Mouse (Mus musculus) gastrocnemius, postnatal 10 days (tissue): ENCODE data around the gene Mapk13. TPM values are rescaled to one million over a fixed set of nuclear protein-coding genes. Genes with fewer than 3 reads are reported as not detected.
"Not testable (repeated sequence)": the region's sequence is repeated elsewhere in the genome, so short reads cannot be mapped to it uniquely, and the experiment has no call there.

Experiments used
- DNase-seq: peaks from one replicate; pipeline ENCODE4 v3.0.0; 2021; ENCODE audit warnings: mixed read lengths
- long read RNA-seq, 2 experiments: library from polyadenylated mRNA; stranded (forward); transcript quantifications; one replicate each; pipeline ENCODE4 v2.0.0; 2021
- total RNA-seq, 2 experiments: library from RNA; stranded (reverse); gene quantifications; 2 replicates each; pipeline ENCODE4 v1.2.3; 2021

Mapk13 gene
- under 1 TPM; 0.90 to 0.92 TPM for total RNA-seq
- long read RNA-seq, experiment 1, partial matches to known transcripts: 0 of 2 reads
- long read RNA-seq, experiment 1, other reads (novel, unspliced or antisense): 1 of 2 reads
- long read RNA-seq, experiment 2: 0 reads

DNA sequence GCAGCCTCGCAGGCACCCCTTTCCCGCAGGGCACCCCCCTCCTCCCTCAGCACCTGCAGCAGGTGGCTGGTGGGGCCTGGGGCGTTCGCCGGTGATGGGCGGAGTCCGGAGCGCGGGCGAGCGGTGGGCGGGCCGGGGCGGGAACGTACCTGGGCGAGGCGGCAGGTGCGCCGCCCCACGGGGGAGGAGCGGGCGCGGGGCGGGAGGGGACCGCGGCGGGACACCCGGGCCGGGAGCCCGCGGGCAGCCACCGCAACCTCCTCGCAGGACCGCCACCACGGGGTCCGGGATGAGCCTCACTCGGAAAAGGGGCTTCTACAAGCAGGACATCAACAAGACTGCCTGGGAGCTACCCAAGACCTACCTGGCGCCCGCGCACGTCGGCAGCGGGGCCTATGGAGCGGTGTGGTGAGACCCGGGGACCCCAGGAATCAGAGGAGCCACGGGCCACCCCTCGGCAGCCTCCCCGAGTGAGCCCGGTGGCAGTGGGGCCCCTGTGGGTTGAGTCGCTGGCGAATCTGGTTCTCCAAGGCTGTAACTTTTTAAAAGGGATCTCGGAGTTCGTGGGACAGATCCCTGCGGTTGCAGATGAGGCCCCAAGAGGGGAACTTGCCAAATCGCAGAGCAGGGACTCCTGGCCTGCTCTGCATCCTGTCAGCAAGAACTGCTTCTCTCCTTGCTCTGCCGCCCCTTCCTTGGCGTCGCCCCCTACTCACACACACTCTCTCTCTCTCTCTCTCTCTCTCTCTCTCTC lies at the start of gene Mapk13:
Gene Mapk13, plus strand, starts transcription at position 177 of the 754 bp plus-strand sequence.
- no peak for DNase-seq

DNA sequence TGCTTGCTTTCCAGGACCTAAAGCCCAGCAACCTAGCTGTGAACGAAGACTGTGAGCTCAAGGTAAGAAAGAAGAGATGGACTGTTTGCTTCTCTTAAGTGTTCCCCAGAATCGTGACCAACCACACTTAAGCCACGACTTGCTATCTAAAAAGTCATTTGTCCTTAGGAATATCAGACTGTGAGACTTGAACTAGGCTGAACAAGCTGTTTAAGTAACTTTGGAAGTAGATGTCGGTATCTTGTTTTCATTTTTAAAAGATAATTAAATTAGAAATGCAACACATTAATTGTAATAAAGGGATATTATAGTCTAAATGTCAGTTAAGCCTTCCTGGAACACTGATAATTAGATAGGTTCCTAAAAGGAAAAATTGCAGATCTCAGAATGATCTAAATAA lies 43.3 kb upstream of the Mapk13 start, which contains the start of gene AC170998.1:
Gene AC170998.1, plus strand, starts transcription at position 301 of the 400 bp plus-strand sequence.
- no peak for DNase-seq

DNA sequence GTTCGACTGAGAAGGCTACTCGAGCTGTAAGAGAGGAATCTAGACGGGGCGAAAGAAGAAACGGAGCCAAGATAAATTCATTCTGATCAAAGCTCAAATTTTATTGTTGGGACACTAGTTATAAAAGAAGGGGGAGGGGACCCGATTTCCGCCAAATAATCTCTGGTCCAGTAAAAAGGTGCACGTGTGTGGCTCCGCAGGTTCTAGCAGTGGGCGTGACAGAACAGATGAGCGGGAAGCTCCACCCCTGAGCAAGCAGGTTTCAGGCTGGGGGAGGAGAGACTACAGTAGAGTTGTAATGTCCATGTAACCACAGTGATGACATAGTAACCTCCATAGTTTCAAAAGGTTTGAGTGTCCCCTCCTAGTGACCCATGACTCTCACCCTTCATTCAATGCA lies 41.6 kb upstream of the Mapk13 start:
- not testable (repeated sequence) for DNase-seq

DNA sequence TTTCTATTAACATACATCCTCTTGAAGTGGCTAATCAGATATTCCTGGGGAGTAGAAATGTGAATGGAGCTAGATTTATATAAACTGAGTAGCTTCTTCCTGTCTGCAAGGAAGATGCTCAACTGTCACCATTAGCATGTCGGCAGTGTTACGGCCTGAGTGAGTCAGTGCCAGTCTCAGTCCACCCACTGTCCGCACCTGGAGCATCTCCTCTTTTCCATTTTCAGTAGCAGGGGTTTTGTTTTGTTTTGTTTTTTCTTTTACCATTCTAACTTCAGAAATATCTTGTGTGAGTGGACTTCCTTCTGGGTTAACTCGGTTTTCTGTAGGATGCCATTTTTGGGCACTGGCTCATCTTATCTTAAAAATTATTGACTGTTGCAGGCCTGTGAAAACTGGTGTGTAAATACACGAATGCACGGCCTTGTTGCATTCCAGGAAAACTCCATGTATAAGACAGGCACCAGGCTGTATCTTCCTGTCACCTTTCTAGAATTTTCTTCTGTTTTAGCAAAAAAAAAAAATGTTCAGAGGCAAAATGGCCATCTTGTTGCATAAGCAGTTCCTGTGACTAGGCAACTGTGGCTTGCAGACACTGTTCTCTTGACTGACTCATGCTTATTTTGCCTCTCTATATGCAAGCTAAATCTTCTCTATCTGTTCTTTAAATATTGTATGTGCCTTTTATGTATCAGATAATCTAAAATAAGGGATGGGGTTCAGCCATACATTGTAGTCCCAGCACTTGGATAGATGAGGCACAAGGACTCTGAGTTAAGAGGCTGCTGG lies 33.6 kb upstream of the Mapk13 start:
- DNase-seq: no peak

DNA sequence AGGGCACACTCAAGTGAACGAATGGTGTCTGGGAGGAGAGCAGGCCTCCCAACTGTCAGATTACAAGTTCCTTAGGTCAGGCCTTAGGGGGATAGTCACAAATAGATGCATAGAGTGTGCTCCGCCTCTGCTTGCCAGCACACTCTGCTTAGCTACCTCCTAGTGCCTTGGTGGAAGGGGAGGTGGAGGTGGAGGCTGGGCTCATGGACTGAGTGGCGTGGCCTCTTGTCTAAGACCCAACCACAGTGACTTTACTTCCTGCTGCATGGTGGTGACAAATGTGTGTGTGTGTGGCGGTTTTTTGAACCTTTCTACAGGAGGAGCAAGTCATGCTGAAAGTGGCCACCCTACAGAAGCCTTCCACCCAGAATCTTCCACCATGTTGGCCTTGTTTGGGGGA lies 32.6 kb upstream of the Mapk13 start:
- DNase-seq: no peak

DNA sequence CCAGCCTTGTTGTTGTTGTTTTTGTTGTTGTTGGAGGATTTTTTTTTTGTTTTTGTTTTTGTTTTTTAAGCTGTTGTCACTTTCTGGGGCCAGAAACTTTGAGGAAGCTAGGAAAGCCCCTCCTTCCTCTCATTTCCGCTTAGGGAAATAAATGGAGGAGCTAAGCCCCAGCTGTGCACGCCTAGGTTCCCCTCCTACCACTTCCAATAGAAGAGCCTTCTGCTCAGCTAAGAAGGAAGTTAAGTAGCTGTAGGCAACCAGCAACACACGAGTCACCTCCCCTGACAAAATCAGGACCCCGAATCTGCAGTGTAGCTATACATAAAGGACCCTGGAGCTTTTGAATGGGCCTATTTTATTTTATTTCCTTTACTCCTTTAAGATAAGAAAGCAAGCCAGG lies 31.1 kb upstream of the Mapk13 start:
- DNase-seq: no peak

DNA sequence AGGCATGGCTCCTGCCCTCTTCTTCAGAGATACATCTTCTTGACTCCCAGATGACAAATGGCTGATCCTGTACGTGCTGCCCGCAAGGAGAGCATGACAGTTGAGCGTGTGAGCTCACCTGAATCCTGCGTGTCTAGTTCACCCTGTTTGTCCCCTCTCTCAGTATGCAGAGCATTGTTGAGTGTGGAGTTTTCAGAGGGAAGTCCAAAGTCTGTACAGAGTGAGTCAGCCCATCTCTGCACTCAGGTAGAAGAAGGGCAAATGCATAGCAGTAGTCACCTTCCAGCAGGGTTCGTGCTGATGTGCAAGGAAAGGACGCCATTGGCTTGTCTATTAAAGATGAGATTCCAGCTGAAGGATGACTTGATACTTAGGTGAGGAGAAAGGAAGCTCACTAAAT lies 29.9 kb upstream of the Mapk13 start:
- no peak for DNase-seq

DNA sequence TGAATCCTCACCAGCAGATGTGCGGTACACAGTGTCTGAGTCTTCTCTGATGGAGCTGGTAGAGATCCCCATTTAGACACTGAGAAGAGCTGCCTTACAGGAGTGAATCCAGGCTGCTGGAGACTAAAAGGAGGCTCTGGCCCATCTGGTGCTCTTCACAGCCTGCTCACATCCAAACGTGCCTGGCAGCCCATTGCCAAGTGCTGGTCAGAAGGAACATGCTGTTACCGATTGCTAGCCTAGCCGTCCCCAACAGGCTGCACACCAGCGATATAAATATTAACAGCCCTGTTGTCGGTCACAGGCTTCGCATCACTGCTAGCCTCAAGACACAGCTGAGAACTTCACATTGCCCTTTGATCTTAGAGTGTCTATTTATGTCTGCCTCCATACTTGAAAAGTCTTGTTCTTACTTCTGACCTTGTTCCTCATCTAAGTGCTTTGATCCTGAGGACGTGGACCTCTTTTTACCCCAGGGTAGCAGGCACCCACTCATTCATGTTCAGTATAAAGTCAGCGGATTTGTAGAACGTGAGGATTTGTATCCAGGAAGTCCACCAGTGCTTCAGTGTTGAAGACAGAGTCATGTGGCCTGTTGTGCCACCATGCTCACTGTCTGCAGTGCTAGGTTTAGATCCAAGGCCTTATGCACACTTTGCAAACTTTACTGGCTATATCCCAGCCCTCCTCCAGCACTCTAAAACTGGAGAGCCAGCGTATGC lies 25.8 kb upstream of the Mapk13 start:
- no peak for DNase-seq

DNA sequence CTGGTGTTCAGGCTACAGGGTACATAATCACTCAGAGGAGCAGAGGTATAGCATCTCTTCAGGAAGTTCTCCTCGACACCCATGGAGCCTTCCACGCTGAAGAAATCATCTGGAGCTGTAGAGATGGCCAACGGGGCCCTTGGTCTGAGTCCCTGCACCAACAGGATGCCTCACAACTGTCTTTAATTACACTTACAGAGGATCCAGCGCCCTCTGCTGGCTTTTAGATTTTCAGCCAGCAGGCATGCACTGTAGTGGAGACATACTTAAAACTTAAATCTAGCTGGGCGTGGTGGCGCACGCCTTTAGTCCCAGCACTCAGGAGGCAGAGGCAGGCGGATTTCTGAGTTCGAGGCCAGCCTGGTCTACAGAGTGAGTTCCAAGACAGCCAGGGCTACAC lies 25.2 kb upstream of the Mapk13 start:
- no peak for DNase-seq

DNA sequence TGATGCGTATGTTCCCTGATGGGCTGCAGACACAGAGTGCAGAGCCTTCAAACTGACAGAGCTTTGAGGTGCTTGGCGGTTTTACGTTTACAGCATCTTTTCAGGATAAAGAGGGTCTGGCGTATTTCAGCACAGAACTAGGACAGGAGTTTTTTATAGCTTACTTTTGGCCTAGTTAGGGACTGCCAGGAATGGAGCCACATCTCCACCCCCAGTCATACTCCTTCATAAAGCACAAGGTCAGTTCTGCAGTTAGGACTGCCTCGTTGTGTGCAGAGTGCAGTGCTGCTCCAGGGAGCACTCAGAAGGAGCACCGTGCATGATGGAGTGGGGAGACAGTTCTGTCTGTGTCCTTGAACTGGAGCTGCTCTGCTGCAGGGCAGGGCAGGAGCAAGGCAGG lies 23.3 kb upstream of the Mapk13 start:
- DNase-seq: no peak

DNA sequence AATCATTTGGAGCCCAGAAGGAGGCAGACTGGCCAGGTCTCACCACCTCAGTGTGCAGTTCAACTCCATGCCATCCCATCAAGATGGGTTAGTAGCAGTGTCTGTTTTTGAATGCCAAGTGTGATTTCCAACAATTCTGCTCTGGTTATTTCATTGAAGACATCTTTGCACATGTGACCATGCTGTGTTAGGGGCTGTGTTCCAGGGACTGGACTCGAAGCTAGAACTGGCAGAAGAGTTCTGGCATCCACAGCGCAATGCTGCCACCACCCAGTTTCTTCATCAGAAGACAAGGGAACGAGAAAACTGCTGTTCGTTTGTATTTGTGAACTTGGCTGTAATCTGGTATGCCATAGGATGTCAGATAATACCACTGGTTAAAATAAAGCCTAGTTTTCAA lies 21.1 kb upstream of the Mapk13 start:
- no peak for DNase-seq

DNA sequence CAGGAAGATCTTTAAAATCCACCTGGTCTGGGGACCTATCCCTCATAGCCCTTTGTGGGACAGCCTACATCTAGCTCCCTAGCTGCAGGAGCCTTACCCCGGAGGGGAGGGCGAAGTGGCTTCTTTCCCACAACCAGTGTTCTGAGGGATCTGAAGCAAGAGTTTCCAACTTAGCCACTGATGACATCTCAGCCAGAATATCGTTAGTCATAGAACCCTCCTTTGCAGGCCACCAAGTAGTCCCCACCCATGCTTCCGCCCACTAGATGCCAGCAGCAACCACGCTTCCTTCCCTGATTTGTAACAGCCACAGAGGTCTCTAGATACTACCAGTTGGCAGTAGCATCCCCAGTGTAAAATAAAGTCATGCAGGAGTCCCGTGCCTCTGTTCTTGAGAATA lies 18.5 kb upstream of the Mapk13 start:
- no peak for DNase-seq

DNA sequence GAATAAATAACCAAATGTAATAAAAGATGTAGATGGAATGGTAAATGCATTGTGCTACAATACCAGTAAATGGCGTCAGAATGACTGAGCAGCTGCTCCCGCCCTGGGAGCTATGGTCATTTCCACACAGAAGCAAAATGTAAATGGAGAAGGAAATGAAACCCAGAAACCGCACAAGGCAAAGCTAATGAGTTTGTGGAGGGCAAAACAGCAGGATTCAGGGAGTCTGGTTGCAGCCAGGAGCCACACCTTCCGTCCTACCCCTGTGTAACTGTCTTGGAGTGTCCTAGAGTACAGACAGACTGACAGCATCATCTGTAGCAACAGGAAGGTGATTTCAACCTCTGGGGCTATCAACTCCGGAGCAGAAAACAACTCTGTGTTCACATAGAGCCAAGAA lies 12.7 kb upstream of the Mapk13 start:
- DNase-seq: no peak

DNA sequence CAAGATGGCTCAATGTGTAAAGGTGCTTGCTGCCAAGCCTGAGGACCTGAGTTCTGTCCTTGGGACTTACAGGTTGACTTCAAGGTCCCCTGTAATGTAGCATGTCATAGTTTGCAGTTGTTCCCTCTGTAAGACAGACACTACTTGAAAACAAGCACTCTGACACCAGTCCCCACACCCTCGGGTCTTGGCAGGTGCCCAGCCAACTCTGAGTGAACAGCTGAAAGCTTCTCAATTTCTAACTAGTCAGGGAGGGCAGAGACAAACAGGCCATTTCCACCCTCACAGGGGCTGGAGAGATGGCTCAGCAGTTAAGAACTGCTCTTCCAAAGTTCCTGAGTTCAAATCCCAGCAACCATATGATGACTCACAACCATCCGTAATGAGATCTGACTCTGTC lies 11.6 kb upstream of the Mapk13 start:
- peak; percentile 40 for DNase-seq

DNA sequence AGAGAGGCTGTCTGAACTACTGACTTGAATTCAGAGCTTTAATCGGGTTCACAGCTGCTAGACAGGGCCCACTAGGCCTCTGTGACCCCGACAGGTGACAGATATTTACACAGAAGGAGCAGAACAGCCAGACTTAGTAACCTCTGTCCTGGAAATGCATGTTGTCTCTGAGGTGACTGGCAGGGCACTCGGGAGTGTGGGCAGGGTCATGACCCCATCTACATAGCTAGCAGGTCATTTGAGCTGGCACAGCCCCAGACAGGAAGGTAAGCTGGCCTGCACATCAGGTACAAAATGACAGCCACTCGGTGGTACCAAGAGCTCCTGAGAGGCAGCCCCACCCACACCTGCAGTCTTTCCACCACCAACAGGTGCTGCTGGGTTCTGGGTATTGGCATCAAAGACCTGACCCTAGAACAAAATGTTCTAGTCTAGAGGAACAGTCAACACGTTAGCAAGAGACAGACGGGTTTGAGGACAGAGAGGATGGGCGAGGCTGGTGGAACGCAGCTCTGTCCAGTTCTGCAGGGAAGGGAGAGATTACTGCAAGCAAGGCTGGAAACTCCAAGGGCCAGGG lies 8.3 kb upstream of the Mapk13 start:
- no peak for DNase-seq

DNA sequence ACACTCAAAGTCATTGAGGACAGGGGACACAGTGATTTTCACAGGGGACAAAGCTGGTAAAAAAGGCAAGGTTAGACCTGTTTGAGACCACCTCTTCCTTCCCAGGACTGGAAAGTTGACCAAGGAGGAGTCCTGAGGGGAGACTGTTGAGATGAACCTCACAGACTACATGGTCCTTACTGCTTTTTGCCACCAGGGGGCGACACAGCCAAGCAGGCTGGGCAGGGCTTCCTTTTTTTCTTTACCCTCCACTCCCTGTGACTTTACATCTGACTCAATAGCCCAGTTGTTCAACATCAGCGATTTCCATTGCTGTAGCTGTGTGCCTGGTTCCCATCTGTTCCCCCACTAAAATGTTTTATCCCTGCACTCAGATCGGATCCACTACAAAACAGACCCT lies 7.2 kb upstream of the Mapk13 start:
- DNase-seq: peak; percentile 83

DNA sequence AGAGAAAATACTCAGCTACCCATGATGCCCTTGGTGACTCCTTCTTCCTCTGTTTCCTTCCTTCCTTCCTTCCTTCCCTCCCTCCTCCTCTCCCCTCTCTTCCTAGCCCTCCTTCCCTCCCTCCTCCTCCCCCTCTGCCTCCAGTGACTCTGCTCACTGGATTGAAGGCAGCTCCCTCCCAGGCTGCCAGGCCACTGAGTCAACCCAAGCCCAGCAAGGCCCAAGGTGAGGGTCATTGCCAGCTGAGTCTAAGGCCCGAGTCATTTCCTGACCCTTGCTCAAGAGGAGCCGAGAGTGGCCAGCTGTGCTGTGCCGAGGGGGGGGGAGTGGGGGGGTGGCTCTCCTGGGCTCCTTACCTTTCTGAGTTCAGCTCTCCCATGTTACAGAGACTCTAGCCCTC lies 2.9 kb upstream of the Mapk13 start:
- DNase-seq: no peak

DNA sequence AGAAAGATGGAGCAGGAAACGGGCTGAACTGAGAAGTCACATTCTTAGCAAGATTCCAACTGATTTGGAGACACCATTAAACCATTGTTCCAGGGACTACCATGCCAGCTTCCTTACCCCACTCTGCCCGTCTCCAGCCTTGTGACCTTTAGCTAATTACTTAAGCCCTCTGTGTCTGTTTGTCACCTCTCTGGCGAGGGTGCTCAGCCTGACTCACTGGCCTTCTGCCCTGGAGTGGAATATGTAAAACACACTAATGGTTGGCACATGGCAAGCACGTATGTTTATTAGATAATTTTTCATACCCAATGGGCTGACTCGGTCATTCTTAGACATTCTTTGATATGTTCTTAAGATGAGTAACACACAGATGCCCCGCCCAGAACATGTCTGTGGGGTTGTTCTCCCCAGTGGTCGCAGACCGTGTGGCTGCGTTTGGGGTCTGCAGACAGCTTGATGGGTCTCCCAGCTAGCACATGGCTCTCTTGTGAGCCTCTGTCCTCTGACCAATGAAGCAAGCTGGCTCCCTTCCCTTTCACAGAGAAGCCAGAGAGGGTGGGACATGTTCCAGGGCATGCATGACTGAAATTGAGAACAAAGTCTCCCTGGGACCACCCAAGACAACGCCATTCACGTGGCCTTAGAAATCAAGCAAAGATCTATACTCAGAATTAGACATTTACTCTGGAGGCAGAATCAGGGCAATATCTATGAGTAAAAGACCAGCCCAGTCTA lies 2.1 kb upstream of the Mapk13 start:
- DNase-seq: no peak

DNA sequence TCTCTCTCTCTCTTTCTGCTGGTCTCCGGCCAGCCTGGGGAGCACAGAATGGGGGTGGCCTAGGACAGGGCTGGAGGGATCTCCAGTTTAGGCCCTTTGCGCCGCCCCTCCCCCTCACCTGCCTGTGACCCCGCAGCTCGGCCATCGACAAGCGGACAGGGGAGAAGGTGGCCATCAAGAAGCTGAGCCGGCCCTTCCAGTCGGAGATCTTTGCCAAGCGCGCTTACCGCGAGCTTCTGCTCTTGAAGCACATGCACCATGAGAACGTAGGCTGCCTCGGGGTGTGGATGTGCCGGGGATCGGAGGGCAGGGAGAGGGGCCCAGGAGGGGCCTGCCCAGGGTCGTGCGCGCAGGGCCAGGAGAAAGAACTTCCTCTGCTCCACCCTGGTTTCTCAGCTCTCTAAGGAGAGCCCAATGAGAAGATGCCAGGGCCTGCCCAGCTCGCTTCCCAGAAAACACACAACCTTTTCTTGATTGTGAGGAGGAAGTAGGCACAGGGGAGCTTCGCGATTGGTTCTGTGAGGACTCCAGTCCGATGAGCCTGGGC lies 851 bp downstream of the Mapk13 start:
- peak; percentile 29 for DNase-seq

DNA sequence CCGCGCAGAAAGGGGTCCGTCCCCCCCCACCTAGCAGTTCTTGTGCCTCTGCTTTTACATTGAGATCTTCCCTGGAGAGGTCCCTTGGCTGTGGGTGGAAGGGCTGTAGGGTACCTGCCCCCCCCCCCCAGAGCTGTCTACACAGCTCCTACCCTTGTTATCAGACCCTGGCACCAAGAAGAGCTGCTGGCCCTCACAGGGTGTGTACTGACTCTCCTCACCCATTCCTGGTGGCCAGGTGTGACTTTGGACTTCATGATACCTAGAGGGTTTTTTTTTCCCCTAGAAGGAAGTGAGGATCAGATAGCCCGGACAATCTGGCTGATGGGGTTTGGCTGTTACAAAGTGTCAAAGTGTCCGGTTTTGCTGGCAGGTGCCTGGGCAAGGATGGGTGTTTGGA lies 2.2 kb downstream of the Mapk13 start:
- no peak for DNase-seq

DNA sequence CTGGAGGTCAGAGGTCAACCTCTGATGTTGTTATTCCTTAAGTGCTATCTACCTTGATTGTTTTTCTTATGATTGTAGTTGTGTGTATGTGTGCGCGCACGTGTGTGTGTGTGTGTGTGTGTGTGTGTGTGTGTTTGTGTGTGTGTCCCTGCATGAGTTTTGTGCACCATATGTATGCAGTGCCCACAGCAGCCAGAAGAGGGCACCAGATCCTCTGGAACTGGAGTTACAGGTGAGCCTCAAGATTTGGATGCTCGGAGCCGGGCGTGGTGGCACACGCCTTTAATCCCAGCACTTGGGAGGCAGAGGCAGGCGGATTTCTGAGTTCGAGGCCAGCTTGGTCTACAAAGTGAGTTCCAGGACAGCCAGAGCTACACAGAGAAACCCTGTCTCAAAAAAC lies 5.2 kb downstream of the Mapk13 start:
- DNase-seq: not testable (repeated sequence)
